Comparison of ENCODE assay signal across 10 mouse cellular contexts in the genomic region with DNA sequence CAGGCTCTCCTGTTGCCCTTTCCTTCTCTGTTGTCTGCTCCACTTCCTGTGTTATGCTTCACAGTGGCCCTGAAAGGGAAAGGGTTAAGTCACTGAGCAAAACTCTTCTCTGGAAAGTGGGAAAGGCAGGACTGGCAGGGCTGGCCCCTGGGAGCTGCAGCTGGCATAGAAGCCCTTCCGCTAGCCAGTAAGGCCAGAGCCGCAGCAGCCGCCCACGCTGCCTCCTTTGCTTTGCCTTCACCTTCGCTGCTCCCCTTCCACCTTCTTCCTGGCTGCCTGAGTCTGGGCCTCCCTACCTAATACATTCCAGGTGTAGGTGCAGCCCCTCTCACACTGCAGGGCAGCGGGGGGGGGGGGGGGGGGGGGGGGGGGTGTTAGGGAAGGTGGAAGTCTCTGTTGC. TPM values are rescaled to one million over a fixed set of nuclear protein-coding genes. Genes with fewer than 3 reads are reported as not detected.
DNase-seq lines count a peak whose midpoint lies in the region; ATAC-seq lines count a peak whose summit lies in the region.
"Had no signal": no experiment of that assay in that cellular context is flagged by ENCODE, and none has a peak within 500 bp of the region (broad histone marks: within the 10 kb centered on the region; RNA-seq: fewer than 3 reads in every experiment).

No protein-coding gene starts in this region.

- WGBS in hindbrain, embryonic 10.5 days = 54% methylated on average over 5 of the region's 6 CpGs
- WGBS in hindbrain, embryonic 16.5 days = 53% methylated on average over 5 of the region's 6 CpGs
- WGBS in embryonic facial prominence, embryonic 15.5 days = 50% methylated on average over 1 of the region's 6 CpGs

- 0 out of 2 replicates have a peak, but pooled peaks cover 7% of the 10 kb centered on the region for H3K36me3 ChIP-seq in hindbrain, embryonic 10.5 days
- no peaks in the 10 kb centered on the region for H3K36me3 ChIP-seq in hindbrain, embryonic 16.5 days (ENCODE audit: control insufficient read depth, insufficient read depth, low read length)
- no peaks in the 10 kb centered on the region for H3K36me3 ChIP-seq in embryonic facial prominence, embryonic 15.5 days
- H3K36me3 ChIP-seq: forebrain, embryonic 12.5 days had no signal

- H3K9me3 ChIP-seq in hindbrain, embryonic 10.5 days = no peaks in the 10 kb centered on the region
- H3K9me3 ChIP-seq in hindbrain, embryonic 16.5 days (ENCODE audit: control insufficient read depth, low read length) = no peaks in the 10 kb centered on the region
- H3K9me3 ChIP-seq in embryonic facial prominence, embryonic 15.5 days (replicated peaks) = no peaks in the 10 kb centered on the region
- H3K9me3 ChIP-seq: forebrain, embryonic 12.5 days had no signal

- peak; percentile 3 for DNase-seq in hindbrain, embryonic 10.5 days (ENCODE audit: low spot score)
- DNase-seq in 3T3-L1 (ENCODE audit: low read depth, low spot score) (peak; percentile 41), 416B (ENCODE audit: low read depth) (peak; percentile 3)
- DNase-seq in right cerebral cortex, postnatal 4 days = no peak
- DNase-seq: cerebellum, postnatal 14 days had no signal

- ATAC-seq in hindbrain, embryonic 16.5 days = no peak
- no peak for ATAC-seq in embryonic facial prominence, embryonic 15.5 days (ENCODE audit: insufficient number of reproducible peaks, low FRiP score, low TSS enrichment, low read depth)
- no peak for ATAC-seq in megakaryocyte, adult 5-6 weeks (ENCODE audit: poor library complexity, severe bottlenecking)

- peaks cover 11% of the 10 kb centered on the region for H3K4me1 ChIP-seq in hindbrain, embryonic 10.5 days (replicated peaks)
- peaks cover 4% of the 10 kb centered on the region for H3K4me1 ChIP-seq in hindbrain, embryonic 16.5 days (ENCODE audit: control insufficient read depth, insufficient read depth, low read depth, low read length)
- peaks cover 6% of the 10 kb centered on the region; the same call in 1 of the 2 replicates for H3K4me1 ChIP-seq in embryonic facial prominence, embryonic 15.5 days

- H3K27ac ChIP-seq in hindbrain, embryonic 10.5 days = no peak overlapping the region
- no peak overlapping the region for H3K27ac ChIP-seq in hindbrain, embryonic 16.5 days (ENCODE audit: low read depth, low read length)
- 0 out of 2 replicates have a peak overlapping the region, but pooled peaks have one; percentile 48 for H3K27ac ChIP-seq in embryonic facial prominence, embryonic 15.5 days (replicated peaks)
- H3K27ac ChIP-seq: liver, embryonic 14.5 days had no signal

- peaks cover 9% of the 10 kb centered on the region; the same call in 1 of the 2 replicates for H3K27me3 ChIP-seq in hindbrain, embryonic 10.5 days (ENCODE audit: insufficient read depth, poor library complexity, severe bottlenecking)
- no peaks in the 10 kb centered on the region for H3K27me3 ChIP-seq in hindbrain, embryonic 16.5 days (replicated peaks; ENCODE audit: control insufficient read depth, insufficient read depth, low read length)
- no peaks in the 10 kb centered on the region; the same call in 1 of the 2 replicates for H3K27me3 ChIP-seq in embryonic facial prominence, embryonic 15.5 days

- no peak overlapping the region for H3K9ac ChIP-seq in hindbrain, embryonic 16.5 days (ENCODE audit: low read depth, low read length)
- no peak overlapping the region for H3K9ac ChIP-seq in embryonic facial prominence, embryonic 15.5 days
- H3K9ac ChIP-seq: forebrain, embryonic 12.5 days; liver, embryonic 14.5 days had no signal

- no peak overlapping the region for H3K4me3 ChIP-seq in hindbrain, embryonic 10.5 days
- H3K4me3 ChIP-seq in hindbrain, embryonic 16.5 days (ENCODE audit: low read length) = no peak overlapping the region
- no peak overlapping the region for H3K4me3 ChIP-seq in embryonic facial prominence, embryonic 15.5 days (replicated peaks)
- H3K4me3 ChIP-seq: forebrain, embryonic 12.5 days had no signal

- no peak overlapping the region for H3K4me2 ChIP-seq in hindbrain, embryonic 16.5 days (ENCODE audit: low read length)
- H3K4me2 ChIP-seq in embryonic facial prominence, embryonic 15.5 days (replicated peaks) = 0 out of 2 replicates have a peak overlapping the region, but pooled peaks have one; percentile 22
- H3K4me2 ChIP-seq: forebrain, embryonic 12.5 days had no signal

RNA-seq across cellular contexts. Expression of a gene that starts 8.5 kb away (rescaled TPM):
- 9.0 and 12.0 TPM in 2 replicates for polyA plus RNA-seq in hindbrain, embryonic 10.5 days (2016; fragmentation: Nextera tagmentation; extraction: Ambion mirVana)
- polyA plus RNA-seq in hindbrain, embryonic 16.5 days (2015; fragmentation: Nextera tagmentation; extraction: Ambion mirVana) = 12.8 and 15.6 TPM in 2 replicates
- 11.2 and 12.5 TPM in 2 replicates for polyA plus RNA-seq in embryonic facial prominence, embryonic 15.5 days (2015; fragmentation: Nextera tagmentation; extraction: Ambion mirVana)
- 0.83 and 1.2 TPM in 2 replicates for total RNA-seq in megakaryocyte, adult 5-6 weeks (2015)
- total RNA-seq in megakaryocyte, adult 5-6 weeks (2017) = 0.73 and 1.2 TPM in 2 replicates

RNA-seq across cellular contexts. Expression of a gene that starts 37.4 kb away (rescaled TPM):
- 38.6 and 40.1 TPM in 2 replicates for polyA plus RNA-seq in hindbrain, embryonic 10.5 days (2016; fragmentation: Nextera tagmentation; extraction: Ambion mirVana)
- 80.7 and 80.9 TPM in 2 replicates for polyA plus RNA-seq in hindbrain, embryonic 16.5 days (2015; fragmentation: Nextera tagmentation; extraction: Ambion mirVana)
- polyA plus RNA-seq in embryonic facial prominence, embryonic 15.5 days (2015; fragmentation: Nextera tagmentation; extraction: Ambion mirVana) = 27.6 and 27.9 TPM in 2 replicates
- 15.4 and 23.5 TPM in 2 replicates for total RNA-seq in megakaryocyte, adult 5-6 weeks (2015)
- 24.5 and 26.8 TPM in 2 replicates for total RNA-seq in megakaryocyte, adult 5-6 weeks (2017)

RNA-seq across cellular contexts. Expression of a gene that starts 41.9 kb away (rescaled TPM):
- polyA plus RNA-seq in hindbrain, embryonic 10.5 days (2016; fragmentation: Nextera tagmentation; extraction: Ambion mirVana) = 46.1 and 48.7 TPM in 2 replicates
- polyA plus RNA-seq in hindbrain, embryonic 16.5 days (2015; fragmentation: Nextera tagmentation; extraction: Ambion mirVana) = 38.7 and 39.1 TPM in 2 replicates
- polyA plus RNA-seq in embryonic facial prominence, embryonic 15.5 days (2015; fragmentation: Nextera tagmentation; extraction: Ambion mirVana) = 36.4 and 37.3 TPM in 2 replicates
- 9.5 and 10.1 TPM in 2 replicates for total RNA-seq in megakaryocyte, adult 5-6 weeks (2015)
- 11.0 and 13.9 TPM in 2 replicates for total RNA-seq in megakaryocyte, adult 5-6 weeks (2017)
